Mouse (Mus musculus) T-helper 2 cell (primary cell): ENCODE data around the gene C130079G13Rik.
"Not testable (repeated sequence)": the region's sequence is repeated elsewhere in the genome, so short reads cannot be mapped to it uniquely, and the experiment has no call there.

ENCODE experiments used
- in situ Hi-C: fragments of 300-600 bp; cut with MboI, MseI; formaldehyde crosslinking; loops from one replicate; pipeline ENCODE4 v1.15.1; 2025; ENCODE audit warnings: high pct_unique_total_duplicates

Gene C130079G13Rik

GRCm38 (mm10) chr3:59924914-59925313 is at the start of gene C130079G13Rik:
C130079G13Rik (plus strand) TSS chr3:59925214.
- in situ Hi-C loops = no loop called here

DNA sequence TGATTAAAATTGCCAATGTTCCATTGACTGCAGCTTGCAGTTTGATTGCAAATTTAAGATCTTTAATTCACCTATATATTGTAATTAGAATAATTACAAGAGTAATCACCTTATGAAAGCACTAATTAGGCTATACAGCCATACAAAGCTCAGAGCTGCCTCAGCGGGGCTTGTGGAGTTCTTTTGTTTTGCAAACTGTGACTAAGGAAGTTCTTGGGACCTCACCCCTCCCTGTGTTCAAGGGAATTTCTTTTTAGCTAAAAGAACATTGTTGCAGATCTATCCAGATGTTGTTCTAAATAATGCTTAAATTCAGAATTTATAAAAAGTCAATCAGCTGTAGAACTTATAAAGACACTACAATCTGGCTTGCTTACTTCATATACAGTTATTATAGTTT is 47.4 kb upstream of the C130079G13Rik start:
- in situ Hi-C loops = not testable (repeated sequence)

GRCm38 (mm10) chr3:59879801-59880554 is 45.0 kb upstream of the C130079G13Rik start:
- in situ Hi-C loops = not testable (repeated sequence)

GRCm38 (mm10) chr3:59893276-59893675 is 31.7 kb upstream of the C130079G13Rik start:
- in situ Hi-C loops = no loop called here

- in situ Hi-C loops = no loop called here
These were observed 9.6 kb downstream of the C130079G13Rik start for GRCm38 (mm10) chr3:59934621-59935020.

- in situ Hi-C loops = no loop called here
These were observed 22.4 kb downstream of the C130079G13Rik start for GRCm38 (mm10) chr3:59947294-59947950.

DNA sequence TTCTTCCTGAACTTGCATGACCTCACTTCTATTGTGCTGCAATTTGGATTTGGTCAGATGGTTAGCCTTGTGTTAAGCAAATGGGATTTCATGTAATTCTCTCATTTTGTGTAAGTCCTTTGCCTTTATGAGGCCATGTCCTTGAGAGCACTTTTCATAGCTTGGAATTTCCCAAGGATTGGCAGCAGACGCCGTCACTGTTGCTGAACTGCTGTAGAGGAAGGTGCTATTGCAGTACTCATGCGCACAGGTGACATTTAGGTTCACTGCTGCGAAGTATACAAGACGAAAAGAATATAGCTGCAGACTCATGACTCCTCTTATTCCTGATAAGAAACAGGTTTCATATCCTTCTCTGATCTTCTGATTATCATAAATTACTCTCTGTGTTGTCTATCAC is 45.9 kb downstream of the C130079G13Rik start:
- in situ Hi-C loops = no loop called here

DNA sequence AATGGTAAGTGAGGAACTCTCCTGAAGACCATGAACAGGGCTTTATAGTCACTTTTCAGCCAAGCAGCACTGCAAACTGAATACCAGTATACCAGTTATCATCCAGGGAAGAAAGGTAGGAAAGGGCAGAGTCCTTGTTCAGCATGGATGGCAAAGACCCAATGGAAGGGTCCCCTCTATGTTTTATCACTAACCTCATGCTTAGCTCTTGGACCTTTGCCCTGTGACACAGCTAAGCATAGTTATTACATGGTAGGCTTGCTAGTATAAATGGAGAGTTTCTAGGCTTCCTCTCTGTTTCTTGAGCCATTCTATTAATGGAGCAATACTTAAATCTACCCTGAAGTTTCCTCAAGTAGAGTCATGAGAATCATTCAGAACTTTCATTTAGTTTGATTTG is 49.6 kb downstream of the C130079G13Rik start:
- in situ Hi-C loops = no loop called here
